Mouse (Mus musculus) CH12.LX (cell line): ENCODE measurements around the gene Plcb1.

Experiments
- BHLHE40 ChIP-seq: IDR thresholded peaks from 2 replicates; pipeline ENCODE4 v1.6.1; 2011; ENCODE audit warnings: mild to moderate bottlenecking, low read depth, low read length, improper control_type of control experiment
- CTCF ChIP-seq, 2 experiments: IDR thresholded peaks in 1 of 2; conservative IDR thresholded peaks in 1 of 2; 2 replicates each; pipeline ENCODE4 v1.5.1; 2011 to 2012; ENCODE audit warnings: low read depth in 2 of 2, low read length in 2 of 2, improper control_type of control experiment in 1 of 2, inconsistent platforms in 1 of 2, mild to moderate bottlenecking in 1 of 2, moderate library complexity in 1 of 2
- ETS1 ChIP-seq: conservative IDR thresholded peaks from 2 replicates; pipeline ENCODE4 v1.6.1; 2012; ENCODE audit warnings: low read depth, mild to moderate bottlenecking, inconsistent platforms, low read length, improper control_type of control experiment, moderate library complexity
- HCFC1 ChIP-seq: IDR thresholded peaks from 2 replicates; pipeline ENCODE4 v1.6.1; 2012; ENCODE audit warnings: low read depth, mild to moderate bottlenecking, inconsistent platforms, low read length, improper control_type of control experiment
- ZNF384 ChIP-seq: IDR thresholded peaks from 2 replicates; pipeline ENCODE4 v1.6.1; 2012; ENCODE audit warnings: low read depth, low read length, improper control_type of control experiment, inconsistent platforms

DNA sequence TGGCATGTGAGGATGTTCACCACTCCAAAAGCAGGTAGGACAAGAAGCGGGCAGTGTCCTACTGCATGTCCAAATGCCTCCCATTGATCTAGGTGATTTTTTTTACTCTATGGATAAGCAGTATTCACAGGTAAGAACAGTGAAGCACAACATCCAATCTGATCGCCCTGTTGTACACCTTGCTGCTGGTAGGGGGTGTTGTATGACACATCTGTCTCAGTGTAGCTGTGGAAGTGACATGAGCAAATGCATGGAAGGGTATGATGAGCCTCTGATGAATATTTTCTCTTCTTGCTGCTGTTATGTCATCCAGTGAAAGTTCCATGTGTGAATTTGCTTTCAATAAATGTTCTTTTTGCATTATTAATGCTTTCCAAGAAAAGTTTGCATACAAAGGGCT lies 115.7 kb downstream of the Plcb1 start:
- TF ChIP-seq CTCF (conservative IDR thresholded peaks at IDR 0.05 in 1 of 2, IDR thresholded peaks at IDR 0.05 in 1 of 2; ENCODE audit: low read depth in 2 of 2, low read length in 2 of 2) (no peak), ETS1 (no peak), ZNF384 (no peak), BHLHE40 (no peak), HCFC1 (no peak)
